Mouse (Mus musculus) G1E (cell line): Measurements from ENCODE around the gene Avil.
"Not testable (repeated sequence)": the region's sequence is repeated elsewhere in the genome, so short reads cannot be mapped to it uniquely, and the experiment has no call there.

Experiments used
- CTCF ChIP-seq: IDR thresholded peaks from 2 replicates; pipeline ENCODE4 v1.5.1; 2012; ENCODE audit warnings: low read depth, low read length, inconsistent platforms, mixed read lengths
- GATA1 ChIP-seq: IDR thresholded peaks from 2 replicates; pipeline ENCODE4 v1.6.1; 2012; ENCODE audit warnings: borderline replicate concordance, low read length, inconsistent platforms, mixed read lengths
- GATA2 ChIP-seq: IDR thresholded peaks from 2 replicates; pipeline ENCODE4 v1.6.1; 2012; ENCODE audit warnings: low read depth, low read length, inconsistent platforms, borderline replicate concordance
- POLR2AphosphoS5 ChIP-seq: IDR thresholded peaks from 2 replicates; pipeline ENCODE4 v1.6.1; 2012; ENCODE audit warnings: low read depth, low read length, inconsistent platforms; ENCODE audit not compliant: insufficient replicate concordance
- TAL1 ChIP-seq: conservative IDR thresholded peaks from 2 replicates; pipeline ENCODE4 v1.6.1; 2012; ENCODE audit warnings: low read depth, low read length, inconsistent platforms, mixed read lengths

DNA sequence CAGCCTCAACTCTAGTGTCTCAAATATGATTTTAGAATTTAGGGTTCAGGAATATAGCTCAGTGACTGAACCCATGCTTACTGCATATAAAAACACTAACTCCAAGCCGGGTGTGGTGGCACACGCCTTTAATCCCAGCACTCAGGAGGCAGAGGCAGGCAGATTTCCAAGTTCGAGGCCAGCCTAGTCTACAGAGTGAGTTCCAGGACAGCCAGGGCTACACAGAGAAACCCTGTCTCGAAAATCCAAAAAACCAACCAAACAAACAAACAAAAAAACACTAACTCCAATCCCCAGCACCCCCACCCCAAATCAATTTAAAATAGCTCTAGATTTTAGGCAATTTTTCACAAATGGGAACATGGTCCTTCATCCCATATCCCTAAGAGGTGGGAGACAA, 61.6 kb downstream of the Avil start:
- TF ChIP-seq CTCF, GATA1, TAL1, GATA2, POLR2AphosphoS5: not testable (repeated sequence)
